Mouse (Mus musculus) right cerebral cortex, postnatal 25 days (tissue): ENCODE measurements around the gene Akr1b8.
A peak's percentile ranks its signal among the peaks of the same experiment; 100 is the strongest.
"Not testable (repeated sequence)": the region's sequence is repeated elsewhere in the genome, so short reads cannot be mapped to it uniquely, and the experiment has no call there.

Source experiments
- DNase-seq: peaks from one replicate; pipeline ENCODE4 v3.0.0; 2022

Akr1b8 gene

DNA sequence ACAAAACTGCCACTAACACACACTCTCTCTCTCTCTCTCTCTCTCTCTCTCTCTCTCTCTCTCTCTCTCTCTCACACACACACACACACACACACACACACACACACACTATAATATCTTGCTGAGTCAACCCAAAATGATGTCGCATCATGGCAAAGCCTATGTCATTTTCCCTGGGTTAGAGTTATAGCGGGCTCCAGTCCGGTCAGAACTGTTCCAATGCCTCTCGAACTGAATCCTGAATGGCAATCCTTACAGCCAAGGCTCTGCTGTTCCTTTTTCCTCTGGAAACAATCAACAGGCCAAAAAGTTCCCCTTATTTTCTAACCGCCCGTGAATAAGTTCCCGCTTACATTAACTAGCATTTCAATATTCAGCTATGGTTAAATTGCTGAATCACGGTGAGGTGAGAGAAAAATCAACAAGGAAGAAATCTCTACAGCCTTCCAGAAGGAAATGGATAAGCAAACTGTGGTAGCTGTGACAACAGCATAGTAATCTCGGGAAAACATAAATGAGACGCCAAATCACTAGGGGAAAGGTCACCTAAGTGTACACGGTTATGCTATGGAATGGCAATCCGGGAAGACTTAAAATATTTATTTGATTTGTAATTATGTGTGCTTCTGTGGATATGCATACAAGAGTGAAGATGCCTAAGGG is 3.8 kb upstream of the Akr1b8 start:
- DNase-seq = no peak

DNA sequence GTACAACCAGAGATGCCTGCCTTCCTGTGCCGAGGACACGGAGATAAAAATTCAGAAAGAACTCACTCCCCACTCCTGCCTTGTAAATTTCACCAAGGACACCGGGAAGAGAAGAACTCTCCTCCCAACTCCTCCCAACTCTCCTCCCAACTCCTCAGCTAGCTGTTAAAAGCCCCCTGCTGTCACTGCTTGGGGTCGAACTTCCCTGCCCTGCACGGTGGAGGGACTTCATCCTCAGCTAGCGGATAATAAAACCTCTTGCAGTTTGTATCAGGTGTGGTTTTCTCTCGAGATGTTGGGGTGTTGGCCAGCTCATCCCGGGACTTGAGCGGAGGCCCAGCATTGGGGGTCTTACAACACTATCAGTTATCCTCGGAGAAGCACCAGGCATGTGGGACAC is 2.4 kb upstream of the Akr1b8 start:
- not testable (repeated sequence) for DNase-seq

DNA sequence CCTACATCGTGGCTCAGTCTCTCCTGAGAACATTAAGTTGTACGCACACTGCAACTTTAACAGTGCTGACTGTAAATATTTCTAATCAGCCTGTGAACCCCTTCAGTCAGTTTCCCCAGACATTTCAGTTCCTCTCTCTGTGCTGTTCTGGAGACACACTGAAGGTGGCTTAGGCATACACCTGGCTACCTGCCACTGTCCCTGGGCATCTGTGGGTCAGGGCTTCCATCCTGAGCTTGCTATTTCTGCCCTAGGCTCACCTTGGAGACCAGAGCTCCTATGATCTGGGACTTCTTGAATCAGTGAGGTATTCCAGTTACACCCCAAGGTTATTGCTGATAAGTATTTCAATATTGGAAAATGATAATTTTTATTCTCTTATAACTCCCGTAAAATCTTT is 1.5 kb upstream of the Akr1b8 start:
- DNase-seq = no peak

DNA sequence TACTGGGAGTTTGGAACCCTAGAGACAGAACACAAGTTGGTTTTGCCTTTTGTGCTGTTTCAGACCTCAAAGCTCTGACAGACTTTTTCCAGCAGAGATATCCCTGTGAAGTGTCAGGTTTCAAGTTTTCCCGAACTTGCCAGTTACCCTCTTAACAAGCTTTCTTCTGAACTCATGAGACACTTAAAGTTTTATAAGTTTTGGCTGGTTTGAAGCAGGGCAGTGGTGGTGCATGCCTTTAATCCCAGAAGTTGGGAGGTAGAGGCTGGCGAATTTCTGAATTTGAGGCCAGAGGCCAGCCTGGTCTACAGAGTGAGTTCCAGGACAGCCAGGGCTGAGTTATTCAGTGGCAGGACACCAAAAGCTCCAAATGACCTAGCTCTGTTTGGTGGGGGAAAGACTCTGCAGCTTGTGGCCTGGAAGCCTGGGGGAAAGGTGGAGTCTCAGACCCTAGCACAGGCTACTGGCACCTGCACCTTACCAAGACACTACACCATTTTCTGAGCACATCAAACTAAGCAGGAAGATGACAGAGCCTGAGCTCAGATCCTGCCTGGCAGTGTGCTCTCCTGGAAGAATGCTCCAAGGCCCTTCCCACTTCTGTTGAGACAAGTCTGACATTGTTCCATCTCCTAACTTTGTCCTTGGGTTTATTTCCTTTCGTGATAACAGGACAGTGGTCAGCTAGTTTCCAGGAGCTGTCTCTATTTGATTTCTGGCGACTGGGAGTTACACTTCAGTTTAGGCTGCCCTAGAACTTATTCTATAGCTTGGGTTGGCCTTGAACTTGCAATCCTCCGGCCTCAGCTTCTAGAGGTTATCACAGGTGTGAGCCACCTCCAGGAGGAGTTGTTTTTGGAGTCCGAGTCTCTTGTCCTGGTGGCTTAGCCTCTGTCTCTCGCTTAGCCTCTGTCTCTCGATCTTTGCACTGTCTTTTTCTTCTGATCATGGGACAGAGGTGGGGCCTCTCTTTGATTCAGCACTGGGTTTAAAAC is 732 bp downstream of the Akr1b8 start:
- DNase-seq = no peak

DNA sequence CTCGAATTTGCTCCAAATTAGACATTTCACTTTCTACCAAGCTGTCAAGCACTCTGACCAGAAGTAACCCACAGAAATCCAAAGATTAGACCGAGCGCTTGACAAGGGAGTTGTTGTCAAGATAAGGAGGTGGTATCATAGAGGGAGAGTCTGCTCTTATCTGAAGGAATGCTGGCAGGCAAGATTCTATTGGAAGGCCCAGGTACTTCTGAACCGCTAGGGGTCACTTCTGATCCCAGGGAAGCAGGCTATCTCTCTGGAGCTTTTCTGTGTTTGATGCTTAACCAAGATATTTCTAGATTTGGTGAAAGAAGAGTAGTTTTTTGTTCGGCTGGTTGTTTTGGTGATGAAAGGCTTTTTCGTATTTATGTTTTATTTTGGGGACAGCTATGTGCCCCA is 1.4 kb downstream of the Akr1b8 start:
- DNase-seq = no peak

DNA sequence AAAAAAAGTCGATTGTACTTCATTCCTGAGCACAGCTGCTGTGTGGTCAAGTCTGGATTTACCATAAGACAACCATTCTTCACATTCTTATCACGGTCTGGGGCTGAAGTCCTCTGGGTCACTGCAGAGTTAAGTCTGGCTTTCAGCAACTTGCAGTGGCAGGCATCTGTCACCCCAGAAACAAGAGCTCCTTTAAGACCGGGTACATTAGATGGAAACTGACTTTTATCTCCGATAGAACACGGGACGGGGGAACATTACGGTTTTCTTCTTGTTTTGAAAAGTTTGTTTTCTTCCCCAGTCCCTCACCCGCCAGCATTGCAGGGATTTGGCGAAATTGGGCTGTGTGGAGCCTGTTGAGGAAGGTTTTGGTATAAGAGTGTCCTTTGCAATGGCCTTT is 1.9 kb downstream of the Akr1b8 start:
- no peak for DNase-seq

DNA sequence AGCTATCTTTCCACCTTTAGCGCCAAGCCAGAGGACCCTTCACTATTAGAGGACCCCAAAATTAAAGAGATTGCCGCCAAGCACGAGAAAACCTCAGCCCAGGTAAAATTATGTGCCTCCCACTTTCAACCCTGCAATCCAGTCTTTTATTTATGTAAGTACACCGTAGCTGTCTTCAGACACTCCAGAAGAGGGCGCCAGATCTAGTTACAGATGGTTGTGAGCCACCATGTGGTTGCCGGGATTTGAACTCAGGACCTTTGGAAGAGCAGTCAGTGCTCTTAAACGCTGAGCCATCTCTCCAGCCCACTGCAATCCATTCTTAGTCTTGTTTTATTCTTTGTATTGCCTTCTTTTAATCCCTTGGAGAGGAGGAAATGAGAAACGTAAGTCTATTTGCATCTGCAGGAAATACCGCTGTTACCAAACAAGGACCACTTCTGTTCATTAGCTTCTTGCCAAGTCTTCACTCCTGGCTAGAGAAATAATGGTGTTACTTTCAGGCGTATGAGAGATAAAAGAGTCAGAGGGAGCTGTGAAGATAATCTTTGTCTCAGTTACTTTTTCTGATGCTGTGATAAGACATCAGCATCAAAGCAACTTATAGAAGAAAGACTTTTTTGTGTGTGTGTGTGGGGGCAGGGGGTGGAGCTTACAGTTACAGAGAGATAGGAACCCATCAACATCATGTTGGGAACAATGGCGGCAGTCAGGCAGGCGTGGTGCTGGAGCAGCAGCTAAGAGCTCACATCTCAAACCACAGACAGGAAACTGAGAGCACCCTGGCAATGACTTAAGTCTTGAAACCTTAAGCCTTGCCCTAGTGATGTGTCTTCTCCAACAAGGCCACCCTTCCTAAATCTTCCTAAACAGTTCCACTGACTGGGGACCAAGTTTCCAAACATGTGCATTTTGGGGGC is 10.6 kb downstream of the Akr1b8 start:
- DNase-seq = no peak

DNA sequence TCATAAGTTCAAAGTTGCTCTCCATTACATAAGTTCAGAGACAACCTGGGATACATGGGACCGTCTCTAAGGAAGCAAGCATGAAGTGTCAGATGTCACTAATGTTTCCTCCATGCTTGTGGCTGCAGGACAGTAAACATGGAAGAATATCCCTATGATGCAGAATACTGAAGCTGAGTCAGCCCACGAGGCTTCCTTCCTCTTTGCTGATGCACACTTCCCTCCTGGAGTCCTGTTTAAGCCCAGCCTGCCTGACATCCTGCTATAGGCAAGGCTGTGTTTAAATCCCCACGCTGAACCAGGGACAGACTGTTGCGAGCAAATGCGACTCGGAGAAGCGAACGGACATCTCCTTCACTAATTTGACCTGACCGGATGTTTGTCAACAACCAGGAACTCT is 14.1 kb downstream of the Akr1b8 start:
- no peak for DNase-seq

DNA sequence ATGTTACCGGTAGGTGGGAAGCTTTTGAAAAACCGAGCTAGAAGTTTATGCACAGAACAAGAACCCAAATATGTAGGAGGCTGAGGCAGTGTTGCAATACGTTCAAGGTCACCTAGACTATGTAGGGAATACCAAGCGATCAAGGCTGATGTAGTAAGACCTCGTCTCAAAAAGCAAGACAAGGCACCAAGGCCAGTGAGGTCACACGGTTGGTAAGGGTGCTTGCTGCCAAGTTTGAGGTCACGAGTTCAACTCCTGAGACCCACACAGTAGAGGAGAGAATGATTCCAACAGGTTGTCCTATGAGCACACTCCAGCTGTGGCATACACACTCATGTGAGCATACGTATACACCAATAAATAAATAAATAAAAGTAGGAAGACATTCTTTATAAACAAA is 16.2 kb downstream of the Akr1b8 start:
- no peak for DNase-seq

DNA sequence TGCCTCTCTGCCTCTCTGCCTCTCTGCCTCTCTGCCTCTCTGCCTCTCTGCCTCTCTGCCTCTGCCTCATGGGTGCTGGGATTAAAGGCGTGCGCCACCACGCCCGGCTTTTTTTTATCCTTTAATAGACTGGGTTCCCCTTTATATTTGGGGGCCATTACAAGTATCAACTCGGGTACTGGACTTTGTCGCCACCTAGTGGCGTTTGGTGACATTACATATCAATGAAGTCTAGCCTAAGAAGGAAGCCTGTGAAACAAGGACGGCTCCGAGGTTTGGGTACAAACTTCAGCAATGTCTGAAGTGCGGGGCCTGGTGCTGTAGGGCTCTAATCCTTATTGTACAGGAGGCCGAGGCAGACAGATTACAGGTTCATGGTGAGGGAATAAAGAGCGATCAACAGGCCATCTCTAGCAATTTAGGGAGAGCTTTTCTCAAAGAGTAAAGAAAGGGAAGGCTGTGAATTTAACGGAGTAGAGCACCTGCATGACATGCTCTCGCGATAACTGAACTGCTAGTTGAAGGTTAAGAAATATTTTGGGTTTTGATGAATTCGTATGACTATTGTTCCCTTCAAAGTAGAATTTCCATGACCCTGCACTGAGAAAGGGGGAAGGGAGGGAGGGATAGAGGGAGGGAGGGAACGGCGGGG is 17.9 kb downstream of the Akr1b8 start:
- peak; percentile 69 for DNase-seq

DNA sequence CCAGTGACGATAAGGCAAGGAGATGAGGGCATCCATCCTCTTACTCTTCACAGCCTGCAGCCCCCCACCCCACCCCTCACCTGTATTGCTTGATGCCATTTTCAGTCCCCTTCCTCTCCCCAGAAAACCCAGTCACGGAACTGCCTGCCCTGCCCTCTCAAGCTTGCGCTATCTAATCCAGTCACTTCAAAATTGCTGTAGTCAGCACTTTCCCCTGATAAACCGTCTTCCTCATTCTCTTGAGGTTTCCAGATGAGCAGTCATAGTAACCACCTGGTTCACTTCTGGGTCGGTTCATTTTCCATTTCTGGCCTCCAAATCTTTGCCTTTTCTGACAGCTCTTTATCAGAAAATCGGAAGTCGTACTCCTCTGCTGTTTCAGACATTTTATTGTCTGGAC is 19.9 kb downstream of the Akr1b8 start:
- no peak for DNase-seq

DNA sequence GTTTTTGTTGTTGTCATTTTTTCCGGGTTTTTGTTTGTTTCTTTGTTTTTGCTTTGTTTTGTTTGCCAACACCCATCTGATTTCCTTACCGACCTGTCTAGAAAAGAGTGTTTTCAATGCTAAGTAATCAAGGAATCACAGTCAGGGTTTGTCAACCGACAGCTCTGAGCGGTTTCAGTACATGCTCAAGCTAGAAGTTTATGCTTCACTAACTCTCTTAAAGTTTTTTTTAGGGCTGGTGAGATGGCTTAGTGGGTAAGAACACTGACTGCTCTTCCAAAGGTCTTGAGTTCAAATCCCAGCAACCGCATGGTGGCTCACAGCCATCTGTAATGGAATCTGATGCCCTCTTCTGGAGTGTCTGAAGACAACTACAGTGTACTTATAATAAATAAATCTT is 22.0 kb downstream of the Akr1b8 start:
- not testable (repeated sequence) for DNase-seq

DNA sequence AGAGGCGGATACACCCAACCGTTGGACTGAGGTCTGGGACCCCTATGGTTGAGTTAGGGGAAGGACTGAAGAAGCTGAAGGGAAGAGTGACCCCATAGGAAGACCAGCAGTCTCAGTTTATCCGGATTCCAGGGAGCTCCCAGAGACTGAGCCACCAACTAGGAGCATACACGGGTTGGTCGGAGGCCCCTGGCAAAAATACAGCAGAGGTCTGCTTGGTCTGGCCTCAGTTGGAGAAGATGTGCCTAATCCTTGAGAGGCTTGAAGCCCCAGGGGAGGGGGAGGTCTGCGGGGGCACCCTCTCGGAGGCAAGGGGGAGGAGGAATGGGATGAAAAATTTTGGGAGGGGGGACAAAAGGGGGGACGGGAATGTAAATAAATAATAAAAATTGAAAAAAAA is 29.5 kb downstream of the Akr1b8 start:
- DNase-seq = no peak

DNA sequence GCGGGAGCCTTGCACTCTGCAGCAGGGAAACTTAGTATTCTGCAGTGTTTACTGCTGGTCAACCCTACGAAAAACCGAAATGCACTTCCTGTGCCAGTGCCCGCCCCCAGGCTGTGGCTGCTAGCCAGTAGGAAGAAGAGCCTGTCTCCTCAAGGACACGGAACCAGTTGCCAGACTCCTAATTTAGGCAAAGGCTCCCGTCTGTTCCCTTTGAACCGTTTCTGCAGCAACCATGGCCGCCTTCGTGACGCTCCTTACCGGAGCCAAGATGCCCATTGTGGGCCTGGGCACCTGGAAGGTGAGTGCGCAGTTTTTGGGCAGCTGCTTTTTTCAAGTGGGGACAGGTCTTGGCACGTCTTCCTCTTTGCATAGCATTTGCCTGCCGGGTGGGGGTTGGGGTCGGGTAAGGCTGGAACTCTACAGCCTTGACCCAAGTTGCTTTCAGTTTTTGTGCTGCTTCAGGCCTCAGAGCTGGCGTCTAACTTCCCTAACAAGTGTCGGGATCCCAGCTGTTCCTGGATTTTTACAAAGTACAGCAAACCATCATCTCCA is 30.3 kb downstream of the Akr1b8 start, which contains the start of gene Akr1b10:
Akr1b10 (plus strand) TSS at position 109 of the 552 bp plus-strand sequence.
- DNase-seq = peak; percentile 78

DNA sequence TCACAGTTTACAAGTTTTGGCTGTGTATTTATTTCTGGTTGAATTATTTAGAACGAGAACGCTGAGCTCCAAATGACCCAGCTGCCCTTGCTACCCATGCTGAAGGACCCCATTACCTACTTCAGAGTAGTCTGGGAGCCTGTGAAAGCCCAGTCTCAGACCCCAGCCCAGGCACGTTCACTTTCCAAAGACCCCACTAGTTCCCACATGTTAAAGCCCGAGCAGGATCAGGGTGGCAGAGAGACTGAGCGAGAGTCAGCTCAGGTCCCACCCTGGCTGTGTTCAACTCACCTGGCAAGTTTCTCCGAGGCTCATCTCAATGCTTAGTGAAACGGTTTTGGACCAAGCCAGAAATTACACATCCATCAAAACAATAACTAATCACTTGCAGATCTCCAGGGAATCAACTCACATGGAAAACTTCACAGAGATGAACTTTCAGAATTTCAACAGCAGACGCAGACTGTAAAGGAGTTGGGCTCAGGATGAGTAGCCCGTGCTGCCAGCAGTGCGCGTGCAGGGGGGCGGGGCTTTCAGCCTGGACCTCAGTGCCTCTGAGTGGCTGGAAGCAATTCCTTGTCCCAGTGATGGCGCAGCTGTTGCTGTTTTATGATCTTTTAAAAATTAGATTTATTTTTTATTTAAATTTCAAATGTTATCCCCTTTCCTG is 30.9 kb downstream of the Akr1b8 start:
- no peak for DNase-seq

DNA sequence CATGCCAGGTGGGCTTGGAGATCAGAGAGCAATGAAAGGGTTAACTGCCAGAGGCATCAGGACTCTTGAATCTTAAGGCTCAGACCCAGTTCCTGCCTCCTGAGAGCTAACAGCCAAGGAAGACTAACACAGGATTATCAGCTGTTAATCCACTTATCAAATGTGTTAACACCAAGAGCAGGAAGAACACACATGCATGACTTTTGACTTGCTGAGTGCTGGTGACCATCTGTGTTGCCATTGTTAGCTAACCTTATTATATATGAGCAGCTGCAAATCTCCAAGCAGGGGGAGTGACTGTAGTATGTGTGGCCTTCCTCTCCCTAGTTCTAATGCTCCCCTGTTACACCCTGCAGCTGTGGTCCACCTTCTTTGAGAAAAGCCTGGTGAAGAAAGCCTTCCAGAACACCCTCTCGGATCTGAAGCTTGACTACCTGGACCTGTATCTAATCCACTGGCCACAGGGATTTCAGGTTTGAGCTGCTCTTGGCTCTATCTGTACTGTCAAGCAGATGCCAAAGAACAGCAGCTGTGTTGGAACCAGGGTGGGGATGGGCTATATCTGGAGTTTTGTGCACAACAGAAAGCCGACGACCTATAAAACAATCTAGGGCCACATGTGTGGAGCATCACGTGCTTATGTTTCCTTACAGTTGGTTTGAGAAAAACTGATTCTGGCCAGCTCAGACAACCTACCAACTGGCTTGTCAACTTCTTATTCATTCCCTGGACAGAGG is 34.7 kb downstream of the Akr1b8 start:
- DNase-seq = no peak

DNA sequence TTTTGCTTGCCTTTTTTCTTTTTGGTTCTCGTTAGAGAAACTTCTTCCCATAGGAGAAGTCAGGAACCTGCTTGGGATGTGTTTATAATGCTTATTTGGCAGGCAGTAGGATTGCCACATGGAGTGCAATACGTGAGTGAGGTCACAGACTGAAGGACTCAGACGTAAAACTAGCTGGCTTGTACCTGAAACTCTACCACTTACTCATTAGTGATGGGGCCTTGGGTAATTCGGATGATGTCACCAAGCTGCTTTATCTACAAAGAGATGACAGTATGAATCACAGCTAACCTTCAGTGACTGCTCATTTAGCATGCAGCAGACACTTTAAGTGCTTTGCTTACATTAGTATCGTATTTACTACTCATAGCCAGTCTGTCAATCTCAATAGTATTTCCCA is 42.0 kb downstream of the Akr1b8 start:
- no peak for DNase-seq

DNA sequence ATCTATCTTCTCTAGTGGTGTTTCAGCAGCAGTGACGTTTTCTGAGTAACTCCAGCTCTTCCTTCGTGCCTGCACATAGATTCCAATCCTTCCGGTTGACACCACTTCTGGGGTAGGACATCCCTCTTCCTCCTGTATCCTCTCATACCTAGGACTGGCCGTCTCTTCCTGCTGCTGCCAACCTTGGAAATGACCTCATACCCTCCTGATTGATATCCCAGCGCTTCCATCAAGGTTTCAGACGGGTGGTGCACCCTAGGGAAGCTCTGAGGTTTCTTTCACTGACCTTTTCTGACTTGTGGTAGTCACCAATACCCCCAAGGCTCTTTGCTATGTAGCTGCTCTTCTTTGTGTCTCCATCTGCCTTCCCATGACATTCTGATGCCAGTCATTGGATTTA is 44.5 kb downstream of the Akr1b8 start:
- DNase-seq = no peak

DNA sequence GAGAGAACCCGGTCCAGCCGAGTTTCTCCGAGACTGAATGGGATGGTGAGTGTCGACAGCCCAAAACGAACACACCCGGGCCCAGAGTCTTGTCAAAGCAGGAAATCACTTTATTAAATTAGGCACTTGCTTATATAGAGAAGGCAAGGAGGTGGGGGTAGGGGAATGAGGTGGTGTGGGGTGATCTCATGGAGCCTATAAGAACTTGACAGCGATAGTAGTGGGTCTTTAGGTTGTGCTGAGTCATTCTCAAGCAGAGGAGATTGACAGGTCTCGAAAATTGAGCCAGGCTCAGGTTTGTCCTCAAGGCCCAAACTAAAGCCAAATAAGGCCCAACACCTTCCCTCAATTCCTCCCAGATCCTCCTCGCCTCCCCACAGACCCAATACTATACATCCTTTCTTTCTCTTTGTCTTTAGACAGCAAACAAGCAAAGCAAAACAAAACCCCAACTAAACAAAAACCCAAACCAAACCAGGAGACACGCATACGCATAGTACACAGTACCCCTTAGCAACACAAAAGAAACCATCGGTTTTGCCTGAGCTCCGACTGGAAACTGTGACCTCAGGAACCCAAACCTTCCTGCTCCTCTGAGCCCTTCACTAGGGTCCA is 45.8 kb downstream of the Akr1b8 start:
- DNase-seq = no peak

DNA sequence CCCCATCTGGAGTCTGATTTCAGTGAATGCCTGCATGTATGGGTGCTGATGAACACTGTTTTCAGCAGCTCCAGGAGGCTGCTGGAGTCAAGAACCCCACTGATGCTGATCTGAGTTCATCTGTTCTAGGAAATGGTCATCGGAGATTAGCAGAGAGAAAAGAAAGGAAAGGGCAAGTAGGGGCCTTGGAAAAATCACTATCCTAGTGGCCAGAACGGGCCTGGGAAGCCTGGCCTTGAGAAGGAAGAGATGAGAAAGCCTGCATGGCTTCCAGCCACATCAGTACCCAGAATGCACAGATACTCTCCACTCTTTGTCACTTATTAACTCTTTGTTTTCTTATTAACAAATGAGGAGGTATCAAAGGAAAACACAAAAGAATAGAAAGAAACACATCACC is 46.8 kb downstream of the Akr1b8 start:
- no peak for DNase-seq
